Mouse (Mus musculus): ENCODE results near the gene Tbc1d10c. TPM values are rescaled to one million over a fixed set of nuclear protein-coding genes. Genes with fewer than 3 reads are reported as not detected.
"Not testable (repeated sequence)": the region's sequence is repeated elsewhere in the genome, so short reads cannot be mapped to it uniquely, and the experiment has no call there.

Tbc1d10c gene
- polyA plus RNA-seq, 1 experiment: 21.9 TPM

DNA sequence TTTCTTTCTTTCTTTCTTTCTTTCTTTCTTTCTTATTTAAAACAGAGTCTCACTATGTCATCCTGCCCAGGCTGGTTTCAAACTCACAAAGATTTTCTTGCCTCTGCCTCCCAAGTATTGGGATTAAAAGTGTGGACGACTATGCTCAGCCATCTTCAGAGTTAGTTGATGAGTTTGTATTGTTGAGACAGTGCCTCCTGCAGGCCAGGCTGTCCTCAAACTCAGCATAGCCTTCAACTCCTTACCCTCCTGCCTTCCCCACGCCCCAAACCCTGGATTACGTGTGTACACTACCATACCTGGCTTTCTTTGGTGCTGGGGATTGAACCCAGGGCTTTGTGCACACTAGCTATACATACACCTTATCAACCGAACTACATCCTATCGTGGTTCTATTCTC lies 54.6 kb downstream of the Tbc1d10c start:
- no peaks in the 10 kb centered on the region for H3K27me3 ChIP-seq (ENCODE audit: control insufficient read depth, insufficient read depth, low read length)
- peaks cover 15% of the 10 kb centered on the region for H3K36me3 ChIP-seq (ENCODE audit: control insufficient read depth, insufficient read depth, low read length)
- 73% methylated on average over 5 of the region's 5 CpGs for WGBS
- H3K4me3 ChIP-seq (ENCODE audit: low read depth, low read length): no peak overlapping the region
- TF ChIP-seq CTCF (IDR thresholded peaks at IDR 0.05; ENCODE audit: extremely low read depth, insufficient read length, insufficient replicate concordance, low read depth, low read length): no peak
- no peak for TF ChIP-seq POLR2A (IDR thresholded peaks at IDR 0.05; ENCODE audit: low read depth, low read length)
- no peak overlapping the region for H3K27ac ChIP-seq (ENCODE audit: insufficient read depth, low read depth, low read length)
- no peaks in the 10 kb centered on the region for H3K4me1 ChIP-seq (ENCODE audit: control insufficient read depth, insufficient read depth, insufficient read length, low read length)

GRCm38 (mm10) chr19:4135963-4136345 lies 55.1 kb downstream of the Tbc1d10c start:
- peak; percentile 59; the same call in 1 of the 2 replicates for TF ChIP-seq CTCF (IDR thresholded peaks at IDR 0.05; ENCODE audit: extremely low read depth, insufficient read length, insufficient replicate concordance, low read depth, low read length)
- peaks cover 20% of the 10 kb centered on the region for H3K36me3 ChIP-seq (ENCODE audit: control insufficient read depth, insufficient read depth, low read length)
- H3K4me3 ChIP-seq (ENCODE audit: low read depth, low read length); H3K27ac ChIP-seq (ENCODE audit: insufficient read depth, low read depth, low read length); H3K27me3 ChIP-seq (ENCODE audit: control insufficient read depth, insufficient read depth, low read length); H3K4me1 ChIP-seq (ENCODE audit: control insufficient read depth, insufficient read depth, insufficient read length, low read length): not testable (repeated sequence)
- WGBS: 10% methylated on average over 8 of the region's 8 CpGs

- H3K27ac ChIP-seq (ENCODE audit: insufficient read depth, low read depth, low read length); H3K27me3 ChIP-seq (ENCODE audit: control insufficient read depth, insufficient read depth, low read length); H3K4me3 ChIP-seq (ENCODE audit: low read depth, low read length); H3K4me1 ChIP-seq (ENCODE audit: control insufficient read depth, insufficient read depth, insufficient read length, low read length): not testable (repeated sequence)
- H3K36me3 ChIP-seq (ENCODE audit: control insufficient read depth, insufficient read depth, low read length): peaks cover 21% of the 10 kb centered on the region
- WGBS: 91% methylated on average over 6 of the region's 6 CpGs
These were observed 55.7 kb downstream of the Tbc1d10c start for GRCm38 (mm10) chr19:4135229-4135962.

- TF ChIP-seq POLR2A (IDR thresholded peaks at IDR 0.05; ENCODE audit: low read depth, low read length) (no peak), CTCF (IDR thresholded peaks at IDR 0.05; ENCODE audit: extremely low read depth, insufficient read length, insufficient replicate concordance, low read depth, low read length) (no peak)
- Histone ChIP-seq H3K4me1 (ENCODE audit: control insufficient read depth, insufficient read depth, insufficient read length, low read length) (no peaks in the 10 kb centered on the region), H3K36me3 (ENCODE audit: control insufficient read depth, insufficient read depth, low read length) (peaks cover 27% of the 10 kb centered on the region), H3K27ac (ENCODE audit: insufficient read depth, low read depth, low read length) (no peak overlapping the region), H3K4me3 (ENCODE audit: low read depth, low read length) (no peak overlapping the region), H3K27me3 (ENCODE audit: control insufficient read depth, insufficient read depth, low read length) (no peaks in the 10 kb centered on the region)
- 88% methylated on average over 4 of the region's 4 CpGs for WGBS
These were observed 56.7 kb downstream of the Tbc1d10c start for GRCm38 (mm10) chr19:4134354-4134753.

Other genes starting within 250 kb of the Tbc1d10c start
- not detected in 2 replicates for gene Aldh3b3, start 232.6 kb downstream of the Tbc1d10c start, polyA plus RNA-seq (2012; rRNA removed)
- gene Aldh3b2, start 219.0 kb downstream of the Tbc1d10c start, polyA plus RNA-seq (2012; rRNA removed): 0.55 and 1.5 TPM in 2 replicates
- gene Acy3, start 204.7 kb downstream of the Tbc1d10c start, polyA plus RNA-seq (2012; rRNA removed): 99.4 and 147 TPM in 2 replicates
- gene Tbx10, start 198.5 kb downstream of the Tbc1d10c start, polyA plus RNA-seq (2012; rRNA removed): 0.10 TPM in 1 of 2 replicates, not detected in the other
- 30.6 and 33.7 TPM in 2 replicates for gene Nudt8, start 190.7 kb downstream of the Tbc1d10c start, polyA plus RNA-seq (2012; rRNA removed)
- gene Gm49405, start 190.7 kb downstream of the Tbc1d10c start, polyA plus RNA-seq (2012; rRNA removed): 0.77 and 0.90 TPM in 2 replicates
- 5.1 and 8.2 TPM in 2 replicates for gene Doc2g, start 188.0 kb downstream of the Tbc1d10c start, polyA plus RNA-seq (2012; rRNA removed)
- 92.8 and 170 TPM in 2 replicates for gene Ndufv1, start 178.5 kb downstream of the Tbc1d10c start, polyA plus RNA-seq (2012; rRNA removed)
- gene Gstp1, start 153.3 kb downstream of the Tbc1d10c start, polyA plus RNA-seq (2012; rRNA removed): 798 and 1,214 TPM in 2 replicates
- 231 and 289 TPM in 2 replicates for gene Gstp2, start 145.3 kb downstream of the Tbc1d10c start, polyA plus RNA-seq (2012; rRNA removed)
- 11.8 and 15.0 TPM in 2 replicates for gene Gstp3, start 131.7 kb downstream of the Tbc1d10c start, polyA plus RNA-seq (2012; rRNA removed)
- gene Cabp2, start 109.7 kb downstream of the Tbc1d10c start, polyA plus RNA-seq (2012; rRNA removed): 24.8 TPM in 1 of 2 replicates, not detected in the other
- 186 and 366 TPM in 2 replicates for gene Cdk2ap2, start 94.1 kb downstream of the Tbc1d10c start, polyA plus RNA-seq (2012; rRNA removed)
- gene Pitpnm1, start 91.3 kb downstream of the Tbc1d10c start, polyA plus RNA-seq (2012; rRNA removed): 108 and 197 TPM in 2 replicates
- 41.3 and 59.8 TPM in 2 replicates for gene Aip, start 65.4 kb downstream of the Tbc1d10c start, polyA plus RNA-seq (2012; rRNA removed)
- 0.06 TPM in 1 of 2 replicates, not detected in the other for gene Gpr152, start 51.5 kb downstream of the Tbc1d10c start, polyA plus RNA-seq (2012; rRNA removed)
- 0.25 and 0.42 TPM in 2 replicates for gene Cabp4, start 47.3 kb downstream of the Tbc1d10c start, polyA plus RNA-seq (2012; rRNA removed)
- gene Coro1b, start 42.7 kb downstream of the Tbc1d10c start, polyA plus RNA-seq (2012; rRNA removed): 264 and 493 TPM in 2 replicates
- gene Ptprcap, start 37.7 kb downstream of the Tbc1d10c start, polyA plus RNA-seq (2012; rRNA removed): 95.3 and 169 TPM in 2 replicates
- gene Rps6kb2, start 27.9 kb downstream of the Tbc1d10c start, polyA plus RNA-seq (2012; rRNA removed): 37.9 and 42.5 TPM in 2 replicates
- 3.7 and 4.4 TPM in 2 replicates for gene Carns1, start 15.8 kb downstream of the Tbc1d10c start, polyA plus RNA-seq (2012; rRNA removed)
- 142 and 258 TPM in 2 replicates for gene Ppp1ca, start 781 bp upstream of the Tbc1d10c start, polyA plus RNA-seq (2012; rRNA removed)
- gene Rad9a, start 10.4 kb upstream of the Tbc1d10c start, polyA plus RNA-seq (2012; rRNA removed): 8.2 and 12.2 TPM in 2 replicates
- gene Clcf1, start 23.0 kb upstream of the Tbc1d10c start, polyA plus RNA-seq (2012; rRNA removed): 10.1 and 12.4 TPM in 2 replicates
- gene AC109138.7, start 23.1 kb upstream of the Tbc1d10c start, polyA plus RNA-seq (2012; rRNA removed): not detected in 2 replicates
- gene Pold4, start 40.6 kb upstream of the Tbc1d10c start, polyA plus RNA-seq (2012; rRNA removed): 46.4 and 118 TPM in 2 replicates
- 72.2 and 105 TPM in 2 replicates for gene Ssh3, start 77.9 kb upstream of the Tbc1d10c start, polyA plus RNA-seq (2012; rRNA removed)
- 1.1 and 1.8 TPM in 2 replicates for gene Ankrd13d, start 91.9 kb upstream of the Tbc1d10c start, polyA plus RNA-seq (2012; rRNA removed)
- gene Grk2, start 114.9 kb upstream of the Tbc1d10c start, polyA plus RNA-seq (2012; rRNA removed): 64.0 and 128 TPM in 2 replicates
- gene Kdm2a, start 207.0 kb upstream of the Tbc1d10c start, polyA plus RNA-seq (2012; rRNA removed): 37.8 and 100 TPM in 2 replicates
- 56.0 and 168 TPM in 2 replicates for gene Rhod, start 248.1 kb upstream of the Tbc1d10c start, polyA plus RNA-seq (2012; rRNA removed)